Mouse (Mus musculus): Measurements from ENCODE around the gene Gm49383.
"Not testable (repeated sequence)": the region's sequence is repeated elsewhere in the genome, so short reads cannot be mapped to it uniquely, and the experiment has no call there.

The Gm49383 gene

GRCm38 (mm10) chr12:69163586-69163985, 33.3 kb downstream of the Gm49383 start:
- not testable (repeated sequence) for DNase-seq (ENCODE audit: low read depth)

- DNase-seq (ENCODE audit: low read depth) = not testable (repeated sequence)
Observed at GRCm38 (mm10) chr12:69160677-69161076, 36.2 kb downstream of the Gm49383 start.

- peak; percentile 84 for DNase-seq (ENCODE audit: low read depth)
Observed at GRCm38 (mm10) chr12:69159578-69159940, 37.3 kb downstream of the Gm49383 start.

DNA sequence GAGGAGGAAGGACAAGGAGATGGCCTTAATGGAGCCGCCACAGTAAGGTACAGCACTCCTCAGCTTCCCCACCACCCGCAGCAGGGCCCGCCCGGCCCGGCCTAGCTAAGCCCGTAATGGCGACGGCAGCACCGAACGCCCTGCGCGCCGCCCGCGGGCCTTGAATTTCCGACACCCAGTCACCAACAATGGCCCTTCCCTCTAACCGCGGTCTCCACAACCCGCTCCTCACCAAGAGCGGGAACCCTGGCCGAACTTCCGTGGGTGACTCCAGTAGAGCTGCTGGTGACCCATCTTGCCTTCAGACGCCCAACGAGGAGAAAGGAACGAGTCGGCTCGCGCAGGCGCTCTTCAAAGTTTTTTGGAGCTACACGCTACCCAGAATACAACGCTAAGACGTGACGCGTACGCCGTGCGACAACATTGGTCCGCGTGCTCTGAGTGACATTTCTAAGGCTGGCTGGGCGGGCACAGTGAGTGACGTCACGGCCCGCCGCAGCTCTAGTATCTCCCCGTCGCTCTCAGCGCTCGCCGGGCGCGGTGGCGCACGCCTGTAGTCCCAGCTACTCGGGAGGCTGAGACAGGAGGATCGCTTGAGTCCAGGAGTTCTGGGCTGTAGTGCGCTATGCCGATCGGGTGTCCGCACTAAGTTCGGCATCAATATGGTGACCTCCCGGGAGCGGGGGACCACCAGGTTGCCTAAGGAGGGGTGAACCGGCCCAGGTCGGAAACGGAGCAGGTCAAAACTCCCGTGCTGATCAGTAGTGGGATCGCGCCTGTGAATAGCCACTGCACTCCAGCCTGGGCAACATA, 37.9 kb downstream of the Gm49383 start, which contains the start of gene Rps29:
TSS of gene Rps29 (minus strand) at position 422 of the 813 bp plus-strand sequence.
- peak; percentile 99 for DNase-seq (ENCODE audit: low read depth)

GRCm38 (mm10) chr12:69158366-69158764, 38.5 kb downstream of the Gm49383 start:
- DNase-seq (ENCODE audit: low read depth) = peak; percentile 45

GRCm38 (mm10) chr12:69157107-69157506, 39.8 kb downstream of the Gm49383 start:
- no peak for DNase-seq (ENCODE audit: low read depth)

DNA sequence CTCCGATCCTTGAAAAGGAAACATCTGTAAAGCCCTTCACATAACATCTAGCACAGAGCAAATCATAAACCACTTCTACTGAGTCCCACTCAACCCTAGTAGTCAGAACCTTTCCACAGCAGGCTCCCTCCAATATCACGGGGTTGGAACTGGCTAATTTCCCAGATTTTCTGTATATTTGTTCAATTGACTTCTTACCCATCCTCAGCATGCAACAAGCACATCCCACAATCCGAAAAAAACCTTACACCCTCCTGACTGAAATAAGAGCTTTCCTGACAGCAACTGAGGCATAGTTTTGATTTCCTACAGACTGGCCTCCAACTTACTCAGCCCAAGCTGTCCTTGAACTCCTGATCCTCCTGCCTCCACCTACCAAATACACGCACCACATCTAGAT, 40.5 kb downstream of the Gm49383 start:
- no peak for DNase-seq (ENCODE audit: low read depth)

DNA sequence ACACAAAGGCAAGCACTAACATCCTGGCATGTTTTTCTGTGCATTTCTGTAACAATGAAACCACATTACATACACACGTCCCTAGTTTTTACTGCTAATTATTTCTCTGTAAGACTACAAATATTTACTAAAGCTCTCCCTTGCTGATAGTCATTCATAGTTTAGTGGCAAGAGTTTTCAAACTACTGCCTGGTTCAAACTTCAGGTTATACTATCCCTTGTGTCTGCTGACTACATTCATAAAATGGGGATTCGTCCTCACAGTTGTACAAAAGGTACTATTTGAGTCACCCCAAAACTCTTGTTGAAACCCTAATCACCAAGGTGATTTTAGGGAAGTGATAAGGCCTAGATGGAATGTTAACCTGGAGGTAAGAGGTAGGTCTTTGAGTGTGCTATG, 41.0 kb downstream of the Gm49383 start:
- DNase-seq (ENCODE audit: low read depth) = no peak

- no peak for DNase-seq (ENCODE audit: low read depth)
Observed at GRCm38 (mm10) chr12:69150049-69150448, 46.9 kb downstream of the Gm49383 start.

DNA sequence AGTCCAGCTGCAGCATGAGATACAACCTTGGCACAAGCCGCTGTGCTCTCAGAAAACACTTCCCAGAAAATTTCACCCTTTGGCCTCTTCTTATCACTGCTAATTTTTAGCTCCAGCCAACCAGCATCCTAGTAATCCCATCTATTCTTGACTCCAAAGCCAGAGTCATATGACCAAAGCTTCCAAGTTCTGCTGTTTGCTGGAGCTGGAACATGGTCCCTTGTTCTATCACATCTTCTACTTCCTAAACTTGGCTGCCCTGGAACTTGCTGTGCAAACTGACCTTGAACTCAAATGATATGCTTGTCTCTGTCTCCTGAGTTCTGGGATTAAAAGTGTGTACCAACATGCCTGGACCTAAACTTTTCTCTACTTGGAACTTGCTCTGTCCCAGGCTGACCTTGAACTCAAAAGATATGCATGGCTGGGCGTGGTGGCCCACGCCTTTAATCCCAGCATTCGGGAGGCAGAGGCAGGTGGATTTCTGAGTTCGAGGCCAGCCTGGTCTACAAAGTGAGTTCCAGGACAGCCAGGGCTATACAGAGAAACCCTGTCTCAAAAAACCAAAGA, 49.7 kb downstream of the Gm49383 start:
- DNase-seq (ENCODE audit: low read depth) = no peak

- no peak for DNase-seq (ENCODE audit: low read depth)
Observed at GRCm38 (mm10) chr12:69143460-69143859, 53.4 kb downstream of the Gm49383 start.

GRCm38 (mm10) chr12:69139841-69140240, 57.1 kb downstream of the Gm49383 start:
- DNase-seq (ENCODE audit: low read depth) = no peak

- no peak for DNase-seq (ENCODE audit: low read depth)
Observed at GRCm38 (mm10) chr12:69139201-69139600, 57.7 kb downstream of the Gm49383 start.

Measured in NIH3T3 (cell line).